Mouse (Mus musculus): Measurements from ENCODE around the gene Trim72.

The Trim72 gene

GRCm38 (mm10) chr7:128003688-128004087 lies at the start of gene Trim72:
Trim72 (plus strand) TSS chr7:128003949.
- DNase-seq (ENCODE audit: low spot score) = no peak

- no peak for DNase-seq (ENCODE audit: low spot score)
Observed at GRCm38 (mm10) chr7:127959364-127959763, 44.4 kb upstream of the Trim72 start.

GRCm38 (mm10) chr7:127966371-127966918 lies 37.3 kb upstream of the Trim72 start:
- peak; percentile 18 for DNase-seq (ENCODE audit: low spot score)

- peak; percentile 92 for DNase-seq (ENCODE audit: low spot score)
Observed at GRCm38 (mm10) chr7:127967004-127967921, 36.5 kb upstream of the Trim72 start, which contains the start of gene Fus. Fus (plus strand) TSS chr7:127967457.

- DNase-seq (ENCODE audit: low spot score) = peak; percentile 60
Observed at GRCm38 (mm10) chr7:127967922-127968828, 35.6 kb upstream of the Trim72 start.

GRCm38 (mm10) chr7:127974413-127974930 lies 29.3 kb upstream of the Trim72 start:
- no peak for DNase-seq (ENCODE audit: low spot score)

- no peak for DNase-seq (ENCODE audit: low spot score)
Observed at GRCm38 (mm10) chr7:127978856-127979255, 24.9 kb upstream of the Trim72 start.

- no peak for DNase-seq (ENCODE audit: low spot score)
Observed at GRCm38 (mm10) chr7:127980606-127981005, 23.1 kb upstream of the Trim72 start.

- DNase-seq (ENCODE audit: low spot score) = no peak
Observed at GRCm38 (mm10) chr7:127988904-127989303, 14.8 kb upstream of the Trim72 start.

- peak; percentile 75 for DNase-seq (ENCODE audit: low spot score)
Observed at GRCm38 (mm10) chr7:127991643-127992487, 11.9 kb upstream of the Trim72 start.

- DNase-seq (ENCODE audit: low spot score) = peak; percentile 14
Observed at GRCm38 (mm10) chr7:127992488-127993340, 11.0 kb upstream of the Trim72 start.

GRCm38 (mm10) chr7:127993341-127993977 lies 10.3 kb upstream of the Trim72 start, which contains the start of gene Pycard:
Pycard (minus strand) TSS chr7:127993867.
- DNase-seq (ENCODE audit: low spot score) = peak; percentile 47

- no peak for DNase-seq (ENCODE audit: low spot score)
Observed at GRCm38 (mm10) chr7:127999436-127999835, 4.3 kb upstream of the Trim72 start.

GRCm38 (mm10) chr7:128000068-128000950 lies 3.4 kb upstream of the Trim72 start:
- DNase-seq (ENCODE audit: low spot score) = no peak

- no peak for DNase-seq (ENCODE audit: low spot score)
Observed at GRCm38 (mm10) chr7:128003098-128003497, 651 bp upstream of the Trim72 start.

GRCm38 (mm10) chr7:128004150-128004486 lies 369 bp downstream of the Trim72 start:
- no peak for DNase-seq (ENCODE audit: low spot score)

GRCm38 (mm10) chr7:128004487-128005362 lies 976 bp downstream of the Trim72 start:
- no peak for DNase-seq (ENCODE audit: low spot score)

GRCm38 (mm10) chr7:128006193-128006592 lies 2.4 kb downstream of the Trim72 start:
- no peak for DNase-seq (ENCODE audit: low spot score)

All from c-Kit-positive CD71-positive TER-119-positive erythroid progenitor cells, embryonic 14.5 days (primary cell).